In genomic region chr9:114933723-114934171, GRCm38 (mm10) we compare ENCODE assay signal across 1 mouse cellular context.
TF ChIP-seq lines count a peak whose summit lies in the region.

TSS of gene Gpd1l (minus strand) at chr9:114933987.

TF ChIP-seq in CH12.LX, 34 proteins besides CTCF, POLR2A, EP300 and RAD21 (continued from another document):
- TF ChIP-seq JUN (IDR thresholded peaks at IDR 0.05; ENCODE audit: insufficient read depth, low read depth, low read length) (no peak), ZMIZ1 (IDR thresholded peaks at IDR 0.05; ENCODE audit: low read depth, low read length) (no peak), TCF12 (IDR thresholded peaks at IDR 0.05; ENCODE audit: low read depth, low read length) (peak; percentile 61; the same call in 1 of the 2 replicates), UBTF (IDR thresholded peaks at IDR 0.05; ENCODE audit: low read depth, low read length) (no peak), ZNF384 (IDR thresholded peaks at IDR 0.05; ENCODE audit: low read depth, low read length) (no peak), ELF1 (IDR thresholded peaks at IDR 0.05; ENCODE audit: low read depth, low read length) (no peak; the same call in 1 of the 2 replicates)
TF ChIP-seq in CH12.LX: peak in this region for 13.
